Mouse (Mus musculus): ENCODE data around the gene Yeats4.
"Not testable (repeated sequence)": the region's sequence is repeated elsewhere in the genome, so short reads cannot be mapped to it uniquely, and the experiment has no call there.

The Yeats4 gene

DNA sequence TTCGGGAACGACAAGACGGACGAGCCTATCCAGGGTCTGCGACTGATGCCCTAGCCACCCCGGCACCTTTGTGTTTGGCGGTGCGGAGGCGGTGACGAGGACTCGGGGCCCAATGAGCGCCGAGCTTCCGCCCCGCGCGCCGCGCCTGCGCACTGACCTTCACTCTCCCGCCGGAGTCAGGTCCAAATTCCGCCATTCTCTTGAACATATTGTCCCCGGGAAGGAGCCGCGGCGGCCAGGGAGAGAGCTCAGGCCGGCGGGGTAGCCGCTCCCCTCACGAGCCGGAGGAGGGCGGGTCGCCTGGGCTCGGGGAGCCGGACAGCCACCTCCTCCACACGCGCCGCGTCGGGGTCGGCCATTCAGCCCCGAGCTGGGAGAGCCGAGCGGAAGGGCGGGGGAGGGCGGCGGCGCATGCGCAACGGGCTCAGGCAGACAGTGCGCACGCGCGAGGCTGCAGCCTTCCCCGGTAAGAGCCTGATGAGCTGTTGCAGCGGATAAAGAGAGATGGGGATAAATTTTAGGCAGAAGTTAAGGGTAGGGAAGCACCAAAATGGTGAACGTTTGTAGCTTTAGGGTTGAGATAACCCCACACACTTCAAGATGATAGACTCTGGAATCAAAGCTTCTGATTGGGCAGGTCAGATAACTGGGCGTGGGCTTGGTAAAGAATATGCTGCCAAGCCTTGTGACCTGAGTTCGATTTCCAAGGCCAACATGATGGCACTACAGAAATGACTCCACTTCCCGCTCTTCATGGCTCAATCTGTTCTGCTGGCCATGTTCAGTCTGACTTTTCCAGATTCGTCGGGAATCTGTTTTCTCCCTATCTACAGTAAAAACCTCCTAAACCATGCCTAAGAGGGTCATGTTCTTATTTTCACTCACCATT lies at the start of gene Yeats4:
Yeats4 (minus strand) TSS at position 406 of the 889 bp plus-strand sequence.
- DNase-seq (ENCODE audit: low spot score in 2 of 2) = peak; percentile 90 to 94

DNA sequence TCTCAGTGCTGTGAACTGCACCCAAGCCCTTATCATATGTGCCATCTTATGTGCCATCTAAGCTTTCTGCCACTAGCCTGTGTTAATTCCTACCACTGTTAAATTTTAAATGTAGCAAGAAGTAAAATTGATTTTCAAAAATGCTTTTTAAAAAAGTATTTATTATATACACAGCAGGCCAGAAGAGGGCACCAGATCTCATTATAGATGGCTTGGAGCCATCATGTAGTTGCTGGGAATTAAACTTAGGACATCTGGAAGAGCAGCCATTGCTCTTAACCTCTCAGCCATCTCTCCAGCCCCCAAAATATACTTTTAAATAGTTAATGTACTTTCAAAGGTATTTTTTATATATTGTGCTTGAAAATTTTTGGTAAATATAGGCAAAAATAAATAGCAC lies 47.7 kb upstream of the Yeats4 start:
- no peak for DNase-seq (ENCODE audit: low spot score in 2 of 2)

DNA sequence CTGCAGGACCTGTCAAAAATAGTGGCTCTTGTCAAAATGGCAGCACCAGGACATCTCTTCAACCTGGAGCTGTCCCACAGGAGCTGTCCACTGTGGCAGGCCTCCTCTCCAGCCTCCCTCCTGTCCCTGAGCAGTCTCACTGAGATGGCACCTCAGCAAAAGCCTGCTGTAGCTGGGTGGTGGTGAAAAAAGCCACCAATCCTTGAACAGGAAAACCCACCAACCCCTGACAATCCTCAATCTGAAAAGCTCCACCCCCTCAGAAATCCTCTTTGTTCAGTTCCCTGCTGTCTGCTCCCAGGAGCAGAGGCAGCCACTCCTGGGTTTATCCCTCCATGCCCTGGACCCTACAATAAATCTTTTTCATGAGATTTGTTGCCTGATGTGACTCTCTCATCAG lies 35.6 kb upstream of the Yeats4 start:
- no peak for DNase-seq (ENCODE audit: low spot score in 2 of 2)

DNA sequence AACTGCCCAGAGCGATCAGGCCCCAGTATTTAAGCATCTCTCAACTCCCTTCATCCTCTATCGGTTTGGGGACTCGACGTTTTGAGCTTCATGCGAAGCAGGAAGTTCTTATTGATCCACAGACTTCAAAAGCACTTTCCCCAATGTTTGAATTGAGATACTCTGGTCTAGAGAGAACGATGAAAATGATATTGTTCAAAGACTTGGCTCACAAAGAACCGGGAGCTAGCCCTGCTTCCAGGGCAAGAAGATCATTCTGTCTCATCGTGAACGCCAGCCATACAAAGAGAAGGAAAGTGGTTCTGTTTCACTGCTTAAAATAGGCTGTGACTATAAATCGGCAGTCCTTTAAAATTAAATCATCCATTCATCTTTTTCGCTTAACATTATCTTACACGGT lies 14.3 kb upstream of the Yeats4 start, which contains the start of gene 9530003J23Rik:
9530003J23Rik (minus strand) TSS at position 101 of the 400 bp plus-strand sequence.
- no peak for DNase-seq (ENCODE audit: low spot score in 2 of 2)

- no peak for DNase-seq (ENCODE audit: low spot score in 2 of 2)
Observed at GRCm38 (mm10) chr10:117235866-117236265, 11.6 kb upstream of the Yeats4 start.

- no peak for DNase-seq (ENCODE audit: low spot score in 2 of 2)
Observed at GRCm38 (mm10) chr10:117234825-117235224, 10.5 kb upstream of the Yeats4 start.

DNA sequence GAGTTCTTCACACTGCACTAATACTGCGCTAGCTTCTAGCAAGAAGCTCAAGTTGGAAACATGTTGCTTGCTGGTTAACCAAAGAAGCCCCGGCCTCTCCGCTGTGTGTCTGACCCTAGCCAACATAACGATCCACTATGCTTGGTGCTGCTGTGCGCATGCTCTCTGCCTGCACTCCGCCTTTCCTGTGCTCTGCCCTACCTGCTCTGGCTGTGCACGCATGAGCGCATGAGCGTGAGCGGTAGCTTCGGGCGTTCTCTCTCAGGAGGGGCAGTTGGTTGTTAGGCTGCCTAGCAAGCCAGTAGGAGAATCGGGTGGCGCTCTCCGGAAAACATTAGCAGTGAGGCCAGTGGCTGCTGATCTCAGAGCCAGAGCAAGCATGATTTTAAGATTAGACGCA lies 5.5 kb upstream of the Yeats4 start:
- no peak for DNase-seq (ENCODE audit: low spot score in 2 of 2)

GRCm38 (mm10) chr10:117226002-117226401 lies 1.7 kb upstream of the Yeats4 start:
- no peak for DNase-seq (ENCODE audit: low spot score in 2 of 2)

- DNase-seq (ENCODE audit: low spot score in 2 of 2) = no peak
Observed at GRCm38 (mm10) chr10:117225094-117225493, 787 bp upstream of the Yeats4 start.

DNA sequence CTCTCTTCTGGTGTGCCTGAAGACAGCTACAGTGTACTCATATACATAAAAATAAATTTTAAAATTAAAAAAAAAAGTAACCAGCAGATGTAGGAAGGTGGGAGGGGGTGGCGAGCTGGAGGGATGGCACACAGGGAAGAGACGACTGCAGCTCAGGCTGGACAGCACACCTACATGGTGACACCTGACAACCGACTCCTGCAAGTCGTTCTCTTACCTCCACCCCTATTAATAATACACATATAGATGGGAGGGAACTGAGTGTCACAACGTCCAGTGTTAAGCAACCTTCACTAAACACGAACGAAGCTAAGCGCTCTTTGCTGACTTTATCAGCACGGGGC lies 577 bp downstream of the Yeats4 start:
- DNase-seq (ENCODE audit: low spot score in 2 of 2) = no peak

- DNase-seq (ENCODE audit: low spot score in 2 of 2) = no peak
Observed at GRCm38 (mm10) chr10:117222821-117223220, 1.5 kb downstream of the Yeats4 start.

- DNase-seq (ENCODE audit: low spot score in 2 of 2) = no peak
Observed at GRCm38 (mm10) chr10:117218351-117218750, 6.0 kb downstream of the Yeats4 start.

DNA sequence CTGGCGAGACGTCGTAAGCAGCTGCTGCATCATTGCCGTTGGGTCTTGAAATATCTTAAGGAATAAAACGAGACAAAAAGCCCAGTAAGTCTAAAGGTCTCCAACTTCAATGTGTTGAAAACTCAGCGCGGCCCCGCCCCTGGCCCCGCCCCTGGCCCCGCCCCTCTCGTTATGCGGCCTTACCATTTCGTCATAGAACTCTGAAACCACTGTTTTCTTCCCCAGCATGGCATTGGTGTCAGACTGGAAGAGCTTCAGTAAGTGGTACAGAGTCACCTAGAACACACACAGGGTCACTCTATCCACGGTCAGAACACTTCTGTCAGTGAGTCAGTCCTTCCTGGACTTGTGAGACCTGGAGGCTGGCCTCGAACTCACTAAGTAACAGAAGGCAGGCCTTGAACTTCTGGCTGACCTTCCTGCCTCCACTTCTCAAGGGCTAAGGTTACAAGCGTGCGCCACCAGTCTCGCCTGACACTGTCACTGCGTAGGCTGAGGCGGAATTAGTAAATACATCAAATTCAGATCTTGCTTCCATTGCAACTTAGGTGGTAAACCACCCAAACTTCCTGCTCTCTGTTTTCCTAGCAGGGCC lies 7.0 kb downstream of the Yeats4 start:
- DNase-seq (ENCODE audit: low spot score in 2 of 2) = no peak

- no peak for DNase-seq (ENCODE audit: low spot score in 2 of 2)
Observed at GRCm38 (mm10) chr10:117216793-117217192, 7.5 kb downstream of the Yeats4 start.

- no peak for DNase-seq (ENCODE audit: low spot score in 2 of 2)
Observed at GRCm38 (mm10) chr10:117216132-117216495, 8.2 kb downstream of the Yeats4 start.

GRCm38 (mm10) chr10:117215409-117216131 lies 8.7 kb downstream of the Yeats4 start:
- no peak for DNase-seq (ENCODE audit: low spot score in 2 of 2)

- DNase-seq (ENCODE audit: low spot score in 2 of 2) = no peak
Observed at GRCm38 (mm10) chr10:117211023-117211422, 13.3 kb downstream of the Yeats4 start.

GRCm38 (mm10) chr10:117209469-117209938 lies 14.8 kb downstream of the Yeats4 start:
- DNase-seq (ENCODE audit: low spot score in 2 of 2) = no peak

- not testable (repeated sequence) for DNase-seq (ENCODE audit: low spot score in 2 of 2)
Observed at GRCm38 (mm10) chr10:117208787-117209186, 15.5 kb downstream of the Yeats4 start.

- no peak for DNase-seq (ENCODE audit: low spot score in 2 of 2)
Observed at GRCm38 (mm10) chr10:117208221-117208620, 16.1 kb downstream of the Yeats4 start.

DNA sequence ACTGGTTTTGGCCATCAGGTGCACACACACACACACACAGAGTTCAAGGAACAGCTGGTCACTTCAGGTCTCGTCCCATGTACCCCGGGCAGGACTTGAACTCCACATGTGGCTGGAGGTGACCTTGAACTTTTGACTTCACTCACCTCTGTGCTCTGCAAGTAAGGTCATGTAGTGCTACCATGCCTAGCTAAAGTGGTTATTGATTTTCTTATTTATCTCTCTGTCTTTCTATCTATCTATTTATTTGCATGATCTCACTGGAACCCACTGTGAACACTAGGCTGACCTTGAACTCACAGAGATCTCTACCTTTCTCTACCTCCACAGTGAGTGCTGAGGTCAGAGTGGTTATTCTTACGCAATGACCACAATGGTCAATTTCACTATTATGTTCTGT lies 18.2 kb downstream of the Yeats4 start:
- DNase-seq (ENCODE audit: low spot score in 2 of 2) = no peak

DNA sequence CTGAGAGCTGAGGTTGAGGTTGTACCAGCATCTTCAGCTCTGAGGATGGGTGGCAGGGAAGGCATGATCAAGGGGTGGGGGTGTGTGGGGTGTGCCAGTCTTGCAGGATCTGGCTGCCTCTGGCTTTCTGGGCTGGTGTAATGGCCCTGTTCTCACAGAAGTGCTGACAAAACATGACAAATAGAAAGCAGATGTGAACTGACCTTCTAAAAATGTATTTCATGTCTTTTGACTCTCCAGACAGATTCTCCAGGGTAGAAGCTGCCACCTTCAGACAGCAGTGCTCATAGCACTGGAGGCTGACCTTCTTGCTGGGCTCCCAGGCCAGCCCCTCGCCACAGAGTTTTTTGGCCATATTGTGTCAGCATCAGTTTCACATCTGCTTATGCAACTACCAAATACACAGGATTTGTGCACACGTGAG lies 20.7 kb downstream of the Yeats4 start:
- no peak for DNase-seq (ENCODE audit: low spot score in 2 of 2)

All from frontal cortex, postnatal 14 days (tissue).